Mouse (Mus musculus) kidney, postnatal 25 days (tissue): Measurements from ENCODE around the gene Gm20388.

ENCODE experiments used
- DNase-seq, 2 experiments: peaks; one replicate each; pipeline ENCODE4 v3.0.0; 2021; ENCODE audit warnings: mixed read lengths in 2 of 2

The Gm20388 gene

DNA sequence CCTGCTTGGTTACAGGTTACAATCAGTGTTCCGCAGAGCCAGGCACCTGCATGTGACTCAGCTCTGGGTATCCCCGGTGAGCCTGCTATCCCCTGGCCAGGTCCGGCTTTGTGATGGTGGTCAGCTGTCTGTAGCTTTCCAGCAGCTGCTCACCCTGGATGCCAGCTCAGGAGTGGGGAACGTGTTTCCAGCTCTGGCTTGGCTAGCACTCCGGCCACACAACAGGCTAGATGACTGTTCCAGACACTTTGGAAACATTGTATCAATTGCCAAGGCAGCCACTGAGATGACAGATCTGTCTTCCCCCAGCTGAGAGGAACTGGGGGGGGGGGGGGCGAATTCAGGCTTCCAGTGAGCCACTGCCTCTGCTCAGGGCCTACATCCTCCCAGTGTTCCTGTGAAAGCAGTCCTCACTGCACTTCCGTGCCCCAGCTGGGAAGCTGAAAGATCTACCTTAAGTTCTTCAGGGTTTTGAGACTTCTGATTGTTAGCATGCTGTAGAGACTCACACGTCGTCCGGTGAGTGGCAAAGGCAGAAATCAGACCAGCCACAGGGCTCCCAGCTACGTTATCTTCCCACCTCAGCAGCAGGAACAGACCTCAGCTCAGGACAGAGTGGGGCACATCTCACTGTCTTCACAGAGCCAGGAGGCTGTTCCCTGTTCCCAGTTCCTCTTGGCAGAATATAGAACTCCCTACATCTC, 4408.1 kb downstream of the Gm20388 start:
- DNase-seq, result no peak

DNA sequence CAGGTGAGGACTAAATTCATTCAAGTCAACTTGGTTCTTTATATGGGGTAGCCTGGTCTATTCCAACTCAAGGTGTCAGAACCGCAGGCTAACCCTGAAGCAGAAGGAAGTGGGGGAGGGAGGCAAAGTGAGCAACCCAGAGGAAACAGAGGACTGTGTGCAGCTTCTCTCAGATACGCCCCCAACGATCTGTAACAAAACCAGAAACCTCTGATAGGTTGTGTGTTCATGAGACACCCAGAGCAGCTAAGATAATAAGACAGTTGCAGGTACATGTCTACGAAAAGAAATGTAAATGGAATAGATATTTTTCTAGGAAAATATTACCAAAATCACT, 4408.6 kb downstream of the Gm20388 start:
- no peak for DNase-seq

DNA sequence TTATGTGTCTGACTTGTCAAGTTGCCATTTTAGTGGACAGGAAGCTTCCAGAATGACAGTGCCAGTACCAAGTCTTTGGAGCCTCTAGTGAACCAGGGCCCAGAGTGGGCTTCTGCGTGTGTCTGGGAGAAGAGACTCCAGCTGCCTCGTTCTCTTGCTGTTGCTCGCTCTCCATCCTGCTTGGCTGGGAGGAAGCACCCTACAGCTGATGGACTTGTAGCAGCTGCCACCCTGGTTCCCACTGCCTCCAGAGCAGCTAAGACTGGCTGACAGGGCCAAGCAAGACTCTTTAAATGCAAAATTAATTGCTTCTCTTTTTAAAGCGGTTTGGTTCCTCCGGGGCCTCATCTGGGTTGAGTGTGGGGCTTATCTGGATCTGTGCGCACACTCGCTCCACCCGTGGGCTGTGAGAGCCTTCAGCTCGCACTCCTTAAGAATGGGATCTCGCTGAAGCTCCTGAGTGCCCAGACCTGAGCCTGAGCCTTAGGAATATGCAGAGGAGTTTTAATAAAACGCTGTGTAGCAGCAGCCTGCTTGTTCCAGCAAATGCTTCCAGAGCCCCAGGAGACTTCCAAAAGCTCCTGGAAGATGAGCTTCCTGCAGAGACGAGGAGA, 4410.7 kb downstream of the Gm20388 start:
- DNase-seq, result no peak

DNA sequence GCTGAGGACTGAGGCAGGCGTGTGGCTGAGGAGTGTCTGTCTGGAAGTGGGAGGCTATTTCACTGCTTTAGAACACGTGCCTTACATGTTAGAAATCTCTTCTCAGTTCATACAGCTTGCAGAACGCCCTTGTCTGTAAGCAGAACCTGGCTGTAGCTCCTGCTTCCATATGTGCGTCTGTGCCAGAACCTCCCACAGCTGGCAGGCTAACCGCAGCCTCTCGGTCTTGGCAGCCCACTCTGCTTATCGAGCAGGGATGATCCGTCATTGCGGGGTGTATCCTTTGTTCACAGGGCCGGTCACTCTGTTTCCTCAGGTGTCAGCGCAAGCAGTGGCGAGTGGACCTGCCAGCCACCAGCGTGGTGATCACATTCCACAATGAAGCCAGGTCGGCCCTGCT, 4412.7 kb downstream of the Gm20388 start:
- DNase-seq, result no peak

DNA sequence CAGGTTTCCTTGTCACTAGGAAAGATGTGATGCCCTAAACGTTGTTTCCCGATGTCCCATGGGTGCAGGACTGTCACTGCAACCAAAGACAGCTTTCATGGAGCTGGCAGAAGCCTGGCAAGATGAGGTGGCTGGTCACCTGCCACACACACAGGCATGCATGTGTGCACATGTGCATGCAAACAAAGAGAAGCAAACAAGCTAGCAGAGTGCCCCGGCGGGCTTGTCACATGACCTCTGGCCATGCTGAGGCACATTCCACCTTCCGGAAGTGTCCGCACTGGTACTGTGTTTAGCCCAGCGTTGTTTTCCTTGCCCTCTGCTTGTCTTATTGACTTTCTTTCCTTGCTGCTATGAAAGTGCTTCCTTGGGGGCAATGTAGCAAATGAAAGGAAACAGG, 4417.6 kb downstream of the Gm20388 start:
- no peak for DNase-seq

DNA sequence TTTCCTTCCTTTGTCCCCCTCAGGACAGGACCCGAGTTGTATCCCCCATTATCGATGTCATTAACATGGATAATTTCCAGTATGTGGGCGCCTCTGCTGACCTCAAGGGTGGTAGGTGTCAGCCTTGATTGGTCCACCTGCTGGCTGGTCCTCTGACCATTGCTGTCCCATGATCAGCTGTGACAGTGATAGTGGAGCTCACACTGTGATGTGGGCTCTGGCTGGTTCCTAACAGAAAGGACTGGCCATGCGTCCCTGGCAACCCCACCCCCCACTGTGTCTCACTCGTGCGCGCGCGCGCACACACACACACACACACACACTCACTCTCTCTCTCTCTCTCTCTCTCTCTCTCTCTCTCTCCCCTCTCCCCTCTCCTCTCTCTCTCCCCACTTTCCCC, 4419.0 kb downstream of the Gm20388 start:
- DNase-seq, result no peak

DNA sequence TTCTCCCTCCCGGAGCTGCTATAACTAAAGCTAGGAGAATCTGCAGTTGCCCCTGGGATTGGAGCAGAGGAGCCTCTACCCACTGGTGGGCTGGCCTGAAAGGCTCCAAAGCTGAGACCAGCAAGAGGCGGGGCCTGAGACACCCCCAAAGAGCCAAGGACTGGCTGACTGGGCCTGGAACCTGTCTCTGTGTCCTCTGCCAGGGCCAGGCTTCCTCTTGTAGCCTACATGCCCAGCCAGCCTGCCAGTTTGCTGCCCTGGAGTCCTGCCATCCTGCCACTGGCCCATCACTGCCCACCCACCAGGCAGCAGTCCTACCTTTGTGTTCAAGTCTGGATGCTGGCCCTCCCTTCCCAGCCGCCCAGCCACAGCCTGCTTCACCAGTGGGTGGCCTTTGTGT, 4419.8 kb downstream of the Gm20388 start:
- DNase-seq, result no peak

DNA sequence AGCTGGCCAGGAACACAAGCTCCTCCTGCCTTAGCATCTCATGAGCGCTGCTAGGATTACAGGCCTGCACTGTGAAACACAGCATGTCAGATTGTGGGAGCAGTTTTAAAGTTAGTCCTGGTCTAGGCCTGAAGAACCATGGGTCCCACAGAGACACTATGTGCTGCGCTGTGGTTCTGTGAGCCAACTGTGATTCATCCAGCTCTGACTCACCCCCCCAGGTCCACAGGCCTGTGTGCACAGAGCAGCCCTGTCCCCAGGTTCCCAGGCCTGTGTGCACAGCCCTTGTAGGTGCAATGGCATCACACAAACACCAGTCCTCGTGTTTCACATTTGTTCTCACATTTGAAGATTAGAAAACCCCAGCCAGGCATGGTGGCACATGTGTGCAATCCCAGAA, 4420.5 kb downstream of the Gm20388 start:
- no peak for DNase-seq

DNA sequence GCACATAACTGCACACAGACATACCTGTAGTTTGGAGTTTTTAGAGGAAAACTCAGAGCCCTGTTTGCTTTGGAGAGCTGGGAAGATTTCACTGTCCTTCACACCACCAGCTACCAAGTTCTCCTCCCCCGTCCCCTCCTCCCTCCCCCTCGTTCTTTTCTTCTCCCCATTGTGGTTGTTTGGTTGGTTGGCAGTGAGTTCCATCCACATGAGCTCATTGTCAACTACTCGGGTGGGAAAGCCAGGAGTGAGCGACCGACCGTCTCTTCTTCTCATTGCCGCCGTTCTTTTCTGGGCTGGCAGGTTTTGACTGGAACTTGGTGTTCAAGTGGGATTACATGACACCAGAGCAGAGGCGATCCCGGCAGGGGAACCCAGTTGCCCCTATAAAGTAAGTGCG, 4421.1 kb downstream of the Gm20388 start:
- DNase-seq, result no peak

DNA sequence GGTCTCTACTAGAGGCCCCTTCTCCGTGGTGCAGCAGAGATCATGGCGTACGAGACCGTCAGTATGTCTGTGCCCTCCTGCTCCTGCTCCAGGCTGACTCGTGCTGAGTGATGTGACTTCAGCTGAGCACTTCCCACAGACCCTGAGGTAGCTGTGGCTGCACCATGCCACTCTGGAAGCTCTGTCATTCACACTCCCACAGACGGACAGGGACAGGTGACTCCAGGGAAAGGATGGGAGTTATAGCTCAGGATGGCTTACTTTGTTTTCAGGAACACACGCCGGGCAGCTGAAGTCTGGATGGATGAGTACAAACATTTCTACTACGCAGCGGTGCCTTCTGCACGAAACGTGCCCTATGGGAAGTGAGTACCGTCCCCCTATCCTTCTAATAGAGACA, 4425.7 kb downstream of the Gm20388 start:
- DNase-seq, result no peak

DNA sequence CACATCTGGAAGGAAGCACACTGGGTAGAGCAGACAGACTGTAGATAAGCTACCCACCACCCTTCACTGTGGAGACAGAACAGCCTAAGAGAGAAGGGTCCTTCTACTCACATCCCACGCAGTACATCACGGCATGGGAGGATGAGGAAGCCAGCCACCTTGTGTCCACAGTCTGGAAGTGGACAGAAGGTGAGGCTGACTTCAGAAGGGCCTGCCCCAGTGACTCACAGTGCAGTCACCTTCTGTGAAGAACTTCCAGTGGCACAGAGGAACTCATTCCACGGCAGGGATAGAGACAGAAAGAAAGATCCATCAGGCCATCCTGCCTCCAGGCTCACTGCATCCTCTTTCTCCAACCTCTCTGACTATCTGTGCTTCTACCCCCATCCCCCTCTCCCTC, 4429.1 kb downstream of the Gm20388 start:
- DNase-seq, result no peak

DNA sequence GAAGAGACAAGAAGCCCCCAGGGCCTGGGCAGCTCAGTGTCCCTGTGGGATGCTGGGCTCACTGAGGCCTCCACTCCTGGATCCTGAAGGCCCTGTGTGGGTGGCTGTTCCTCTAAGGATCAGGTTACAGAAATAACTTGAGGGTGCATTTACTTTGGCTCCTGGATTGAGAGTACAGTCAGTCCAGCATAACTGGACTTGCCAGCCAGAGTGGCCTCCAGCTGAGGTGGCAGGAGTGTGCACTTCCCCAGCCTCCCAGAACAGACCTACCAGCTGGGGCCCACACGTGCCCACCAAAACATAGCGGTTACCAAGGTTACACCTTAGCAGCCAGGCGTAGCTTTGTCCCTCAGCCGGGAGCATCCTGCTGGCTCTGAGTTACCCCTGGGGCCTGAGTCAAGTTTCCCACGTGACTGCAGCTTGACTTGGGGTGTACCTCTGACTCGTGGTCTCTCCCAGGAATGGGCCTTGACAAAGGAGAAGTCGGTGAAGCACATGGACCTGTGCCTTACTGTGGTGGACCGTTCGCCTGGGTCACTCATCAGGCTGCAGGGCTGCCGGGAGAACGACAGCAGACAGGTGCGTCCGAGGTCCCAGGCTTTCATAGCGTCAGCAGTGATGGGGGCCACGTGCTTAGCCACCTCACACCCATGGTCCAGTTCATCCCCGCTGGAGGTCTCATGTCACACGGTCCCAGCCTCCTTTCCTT, 4429.9 kb downstream of the Gm20388 start:
- peak in 1 of 2 experiments; percentile 53 for DNase-seq

DNA sequence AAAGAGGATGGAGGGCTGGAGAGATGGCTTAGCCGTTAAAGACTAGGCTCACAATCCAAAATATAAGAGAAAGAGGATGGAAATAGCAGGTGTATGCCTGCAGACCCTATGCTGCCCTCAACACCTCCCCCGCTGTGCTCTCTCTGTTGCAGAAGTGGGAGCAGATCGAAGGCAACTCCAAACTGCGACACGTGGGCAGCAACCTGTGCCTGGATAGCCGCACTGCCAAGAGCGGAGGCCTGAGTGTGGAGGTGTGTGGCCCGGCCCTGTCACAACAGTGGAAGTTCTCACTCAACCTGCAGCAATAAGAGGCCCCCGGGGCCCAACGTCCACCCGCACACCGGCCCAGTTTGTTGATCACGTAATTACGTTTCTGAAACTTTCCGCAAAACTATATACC, 4432.5 kb downstream of the Gm20388 start:
- no peak for DNase-seq

DNA sequence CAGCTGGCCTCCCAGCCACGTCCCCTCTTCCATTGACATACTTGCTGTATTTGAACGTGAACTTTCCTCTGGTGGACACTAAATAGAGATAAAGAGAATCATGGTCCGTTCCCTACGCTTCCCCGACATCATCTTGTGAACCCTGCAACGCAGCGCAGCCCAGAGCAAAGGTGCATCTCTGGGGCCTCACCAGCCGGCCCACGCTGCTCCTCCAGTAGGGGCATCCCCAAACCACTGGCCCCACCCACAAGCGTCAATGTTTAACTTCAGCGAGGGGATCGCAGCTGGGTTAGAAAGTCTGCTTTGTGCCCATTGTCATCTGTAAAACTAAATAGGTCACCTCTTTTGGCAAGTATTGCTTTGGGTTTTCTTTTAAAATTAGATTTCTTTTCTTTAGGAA, 4433.4 kb downstream of the Gm20388 start:
- peak; percentile 61 to 69 for DNase-seq

DNA sequence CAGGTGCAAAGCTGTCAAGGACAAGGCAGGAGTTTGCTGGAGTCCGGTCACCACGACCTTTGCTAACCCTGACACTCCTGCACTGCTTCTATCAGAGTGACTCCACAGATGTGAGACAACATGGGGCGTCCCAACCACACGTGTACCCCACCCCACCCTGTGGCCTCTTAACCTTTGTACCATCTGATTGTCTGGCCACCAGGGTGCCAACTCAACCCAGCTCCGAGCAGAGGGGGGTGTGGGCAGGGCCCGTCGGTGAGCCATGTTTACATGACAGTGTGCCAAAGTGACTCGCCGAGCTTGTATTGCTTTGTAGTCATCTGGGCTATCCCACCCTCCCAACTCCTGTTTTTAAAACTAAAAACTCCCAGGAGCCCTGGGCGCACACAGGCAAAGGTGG, 4434.5 kb downstream of the Gm20388 start:
- DNase-seq, result no peak

DNA sequence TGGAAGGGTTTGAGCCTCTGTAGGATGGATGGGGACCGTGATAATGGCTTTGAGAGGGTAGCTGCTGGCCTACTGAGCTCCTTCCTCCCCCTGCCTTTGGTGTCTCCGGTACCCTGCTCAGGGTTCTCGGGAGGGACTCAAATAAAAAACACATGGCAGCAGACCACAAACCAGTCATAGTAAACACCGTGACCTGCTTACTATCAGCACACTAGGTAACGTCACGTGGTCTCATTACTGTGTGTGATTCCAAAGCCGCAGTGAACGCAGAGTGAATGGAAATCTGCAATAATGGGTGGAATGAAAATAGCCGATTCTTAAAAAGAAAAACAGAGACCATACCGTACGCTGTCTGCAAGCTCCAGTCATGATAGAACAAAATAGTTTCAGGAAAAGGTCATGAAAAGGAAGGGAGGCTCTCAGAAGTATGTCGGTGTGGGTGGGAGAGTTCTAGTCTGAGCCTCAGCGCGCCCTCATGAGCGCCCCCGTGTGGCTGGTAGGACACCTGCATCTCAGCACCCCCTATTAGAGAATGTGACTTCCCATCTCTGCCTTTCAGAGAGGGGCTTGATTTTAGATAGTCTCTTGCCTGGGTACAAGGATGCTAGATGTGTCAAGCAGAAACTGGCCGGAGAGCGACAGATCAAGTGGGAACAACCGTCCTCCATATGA, 4436.3 kb downstream of the Gm20388 start:
- peak; percentile 57 to 60 for DNase-seq

DNA sequence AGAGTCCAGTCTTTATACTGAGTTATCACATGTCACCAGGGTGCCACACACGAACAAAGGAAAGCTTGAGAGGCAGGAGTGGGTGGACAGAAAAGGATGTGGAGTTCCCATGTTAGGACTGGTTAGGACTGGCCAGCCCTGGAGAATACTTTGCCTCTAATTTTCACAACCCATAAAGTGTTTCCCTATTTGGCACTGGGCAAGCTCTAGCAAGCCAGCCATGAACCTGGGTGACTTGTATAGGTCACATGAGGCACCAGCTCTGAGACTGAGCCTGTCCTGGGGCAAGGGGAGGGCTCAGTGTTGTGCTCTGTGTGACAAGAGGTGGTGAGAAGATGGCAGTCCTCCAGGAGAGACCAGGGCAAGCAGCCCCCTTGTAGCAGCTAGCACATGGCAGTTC, 4437.4 kb downstream of the Gm20388 start:
- peak; percentile 20 to 63 for DNase-seq

DNA sequence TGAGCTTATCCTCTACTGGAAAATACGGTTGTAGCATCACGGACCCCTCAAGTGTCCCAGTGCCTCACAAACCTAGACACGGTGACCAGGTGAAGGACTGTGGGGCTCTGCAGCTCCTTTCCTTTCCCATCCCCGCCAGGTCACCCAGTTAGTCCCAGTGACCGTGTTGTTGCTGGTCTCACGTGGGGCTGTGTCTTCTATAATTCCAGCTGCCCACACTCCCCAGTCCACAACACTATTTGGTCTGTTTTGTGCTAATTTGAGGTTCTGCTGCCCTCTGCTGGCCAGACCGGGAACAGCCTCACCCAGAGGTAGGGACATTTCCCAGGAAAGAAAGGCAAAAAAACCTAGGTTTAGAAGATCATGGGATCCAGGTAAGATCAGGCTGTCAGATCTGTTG, 4439.0 kb downstream of the Gm20388 start:
- DNase-seq, result peak; percentile 69 to 92

DNA sequence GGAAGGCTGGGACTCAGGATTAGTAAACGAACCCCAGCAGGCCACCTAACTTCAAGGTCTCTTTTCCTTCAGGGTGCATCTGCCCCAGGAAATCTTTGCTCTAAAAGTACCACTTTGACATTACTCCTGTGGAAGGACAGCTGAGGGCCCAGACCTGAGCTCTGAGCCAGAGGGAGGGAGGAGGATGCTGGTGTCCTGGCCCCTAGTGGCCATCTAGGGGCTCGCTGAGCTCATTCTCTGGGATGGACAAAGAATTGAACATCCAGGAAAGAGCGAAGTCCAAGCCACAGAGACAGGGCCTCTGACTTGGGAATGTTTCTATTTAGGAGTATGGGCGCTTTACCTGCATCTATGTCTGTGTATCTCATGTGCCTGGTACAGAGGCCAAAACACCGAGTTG, 4441.0 kb downstream of the Gm20388 start:
- DNase-seq, result no peak

DNA sequence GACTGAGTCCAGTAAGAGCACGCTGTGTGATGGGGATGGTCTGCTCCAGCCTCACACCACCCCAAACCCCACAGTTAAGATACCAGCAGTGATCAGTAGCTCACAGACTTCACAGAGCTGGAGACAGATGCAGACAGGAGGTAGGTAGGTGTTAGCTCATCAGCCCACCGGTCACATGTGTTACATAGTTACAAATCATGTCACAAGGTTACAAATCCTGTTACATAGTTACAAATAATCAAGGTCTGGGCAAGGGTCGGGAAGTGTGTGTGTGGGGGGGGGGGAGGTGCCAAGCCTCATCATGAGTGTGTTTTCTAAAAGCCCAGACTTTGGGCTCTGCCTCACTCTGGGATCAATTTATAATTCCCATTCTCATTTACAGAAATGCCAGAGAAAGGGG, 4450.3 kb downstream of the Gm20388 start:
- no peak for DNase-seq

DNA sequence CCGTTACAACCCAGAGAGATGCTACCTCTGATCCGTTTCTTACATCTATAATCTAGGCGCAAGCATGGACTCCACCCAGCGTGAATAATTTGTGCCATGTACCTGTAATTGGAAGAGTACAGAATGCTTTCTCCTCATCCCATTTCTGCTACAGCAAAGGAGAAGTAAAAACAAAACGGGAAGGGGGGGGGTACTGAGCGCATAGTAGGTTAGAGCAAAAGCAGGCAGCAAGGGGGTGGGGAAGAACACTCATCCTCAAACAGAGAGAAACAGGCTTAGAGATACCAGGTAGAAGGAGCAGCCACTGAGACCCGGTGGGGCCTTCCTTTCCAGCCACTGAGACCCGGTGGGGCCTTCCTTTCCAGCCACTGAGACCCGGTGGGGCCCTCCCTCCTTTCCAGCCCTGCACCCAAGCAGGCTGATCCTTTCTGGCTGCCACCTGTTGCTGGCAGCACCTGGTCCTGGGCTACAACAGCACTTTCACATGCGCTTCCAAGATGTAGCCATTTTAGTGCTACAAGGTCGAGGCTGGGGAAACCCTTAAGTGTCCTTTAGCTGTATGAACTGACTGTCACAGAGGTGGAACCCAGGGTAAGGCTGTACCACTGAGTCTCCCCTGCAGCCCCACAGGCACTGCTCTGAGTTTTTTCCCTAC, 4451.3 kb downstream of the Gm20388 start:
- peak in 1 of 2 experiments; percentile 10 for DNase-seq

DNA sequence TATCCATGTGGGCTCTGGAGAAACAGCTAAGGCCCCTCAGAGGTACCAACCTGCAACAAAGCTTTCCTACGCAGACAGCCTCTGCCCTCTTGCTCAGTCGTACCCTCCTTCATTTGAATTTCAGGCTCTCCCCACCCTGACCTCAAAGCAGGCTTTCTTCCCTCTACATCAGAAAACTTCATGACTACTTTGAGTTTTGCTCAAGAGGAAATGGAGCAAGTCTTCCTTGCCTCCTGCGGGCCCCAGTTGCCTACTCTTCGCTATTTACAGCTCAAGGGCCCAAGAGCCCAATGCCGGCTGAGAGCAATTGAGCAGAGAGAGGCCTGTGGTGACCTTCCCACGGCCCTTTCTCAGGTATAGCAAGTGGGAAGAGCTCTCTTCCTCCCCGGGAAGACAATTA, 4451.9 kb downstream of the Gm20388 start:
- DNase-seq, result no peak

DNA sequence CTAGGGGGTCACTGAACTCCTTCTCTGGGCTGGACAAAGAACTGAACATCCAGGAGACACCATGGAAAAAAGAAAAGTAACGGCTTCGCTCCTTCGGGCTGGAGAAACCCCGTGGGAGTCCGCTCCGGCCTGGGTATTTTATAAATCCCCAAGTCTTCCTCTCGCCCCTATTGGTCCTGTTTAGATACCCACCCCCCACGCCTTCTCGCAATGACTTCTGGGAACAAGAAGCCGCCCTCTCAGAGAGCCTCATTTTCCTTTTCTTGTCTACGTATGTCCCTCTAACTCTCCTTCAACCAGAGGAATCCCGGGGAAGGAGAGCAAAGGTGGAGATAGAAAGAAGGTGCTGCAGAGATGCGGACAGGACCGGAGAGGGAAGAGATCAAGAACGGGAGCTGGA, 4452.7 kb downstream of the Gm20388 start:
- no peak for DNase-seq
